Mouse (Mus musculus): ENCODE measurements at regions not wholly inside any gene's neighbourhood (a gene's known extent, or its start where the extent isn't known, plus 50 kb on each side); places are given as distances from the start of the nearest gene placed in this dataset.

DNA sequence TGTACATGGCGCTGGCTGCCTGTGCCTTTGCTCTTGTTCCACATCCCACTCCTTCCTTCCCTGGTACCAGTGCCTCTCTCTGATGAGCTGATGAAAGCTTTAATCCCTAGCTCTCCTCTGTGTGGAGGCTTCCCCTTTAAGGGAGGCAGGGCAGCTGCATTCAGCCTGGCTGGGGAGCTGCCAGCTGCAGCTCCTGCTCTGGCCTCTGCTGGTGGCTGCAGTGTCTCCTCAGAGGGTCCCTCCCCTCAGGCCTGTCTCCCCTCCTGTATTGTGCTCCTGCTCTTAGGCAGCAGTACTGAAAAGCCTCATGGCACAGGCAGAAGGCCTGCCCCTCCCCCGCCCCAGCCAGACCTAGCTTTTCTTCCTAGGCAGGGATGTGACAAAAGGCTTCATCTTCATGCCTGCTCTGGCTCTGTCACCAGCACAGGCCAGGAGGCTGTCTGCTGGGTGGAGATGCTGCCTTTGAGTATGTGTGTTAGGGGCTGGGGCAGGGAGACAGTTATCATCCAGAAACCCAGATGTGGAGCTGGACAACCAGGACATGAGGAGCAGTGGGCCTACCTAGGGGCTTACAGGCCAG lies 97.7 kb upstream of the Zcchc13 start:
- DNase-seq (ENCODE audit: low spot score in 2 of 2) = peak; percentile 28 to 44

DNA sequence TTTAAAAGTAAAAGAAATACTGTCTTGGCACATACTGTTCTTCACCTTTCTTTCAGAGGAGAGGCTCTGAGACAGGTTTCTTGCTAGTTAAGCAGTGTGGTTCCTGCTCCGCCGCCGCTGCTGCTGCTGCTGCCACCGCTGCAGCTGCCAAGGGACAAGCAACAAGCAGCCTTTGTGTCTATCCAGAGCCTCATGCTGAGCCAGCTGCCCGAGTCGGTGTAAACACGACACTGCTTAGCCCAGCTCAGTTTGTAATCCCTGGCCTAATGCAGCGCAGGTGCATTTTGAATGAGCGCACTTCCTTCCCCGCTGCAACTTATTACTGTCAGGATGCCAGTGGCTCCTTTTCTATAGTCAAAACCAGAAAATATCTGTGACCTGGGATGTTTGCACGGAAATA lies 97.1 kb upstream of the Zcchc13 start:
- peak; percentile 28 to 38 for DNase-seq (ENCODE audit: low spot score in 2 of 2)

DNA sequence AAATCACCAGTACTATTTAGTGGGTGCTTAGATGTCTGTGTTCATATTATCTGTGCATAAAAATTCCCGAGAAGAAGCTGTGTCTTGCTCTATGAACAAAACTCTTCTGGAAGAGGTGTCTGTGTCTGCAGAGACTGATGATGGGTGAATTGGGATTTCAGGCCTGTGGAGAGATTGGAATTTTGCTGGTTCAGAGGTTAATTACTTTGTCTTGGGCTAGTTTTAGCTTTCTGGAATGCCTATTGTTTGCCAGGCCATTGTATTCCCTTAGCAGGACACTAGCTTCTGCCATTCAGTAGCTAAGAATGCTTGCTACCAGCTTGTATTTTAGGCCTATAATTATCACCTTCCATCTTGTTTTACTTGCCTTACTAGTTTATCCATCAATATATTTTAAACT lies 96.6 kb upstream of the Zcchc13 start:
- DNase-seq (ENCODE audit: low spot score in 2 of 2) = no peak

DNA sequence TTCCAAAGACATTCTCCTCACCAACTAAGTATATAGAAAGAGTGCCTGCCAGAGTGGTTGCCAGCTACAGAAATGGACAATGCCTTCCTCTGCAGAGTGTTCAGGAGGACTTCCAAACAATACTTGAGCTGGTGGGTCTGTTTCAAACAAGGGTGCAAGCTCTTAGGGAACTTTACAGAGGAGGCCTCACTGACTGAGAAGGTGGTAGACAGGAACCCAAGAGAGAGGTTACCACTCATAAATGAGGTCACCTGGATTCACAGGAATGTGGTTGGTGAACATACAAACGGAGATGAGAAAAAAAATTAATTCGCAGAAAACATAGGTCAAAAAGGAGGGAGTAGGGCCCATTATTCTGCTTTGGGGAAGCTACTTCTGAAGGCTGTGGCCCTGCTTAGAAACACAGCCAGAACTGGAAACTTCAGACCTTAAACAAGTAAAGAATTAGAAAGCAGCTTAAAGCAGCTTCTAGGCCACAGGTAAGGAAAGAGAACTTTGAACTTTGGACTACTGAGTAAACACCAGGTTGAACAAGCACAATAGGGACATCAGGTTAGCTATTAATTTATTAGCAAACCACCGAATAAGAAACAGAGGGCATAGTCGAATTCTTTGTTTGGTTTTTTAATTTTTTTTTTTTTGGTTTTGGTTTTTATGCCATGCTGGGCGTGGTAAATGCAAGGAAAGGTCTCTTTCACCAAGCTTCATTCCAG lies 83.7 kb upstream of the Zcchc13 start:
- DNase-seq (ENCODE audit: low spot score in 2 of 2) = no peak

GRCm38 (mm10) chrX:103551304-103551703 lies 79.1 kb upstream of the Zcchc13 start:
- DNase-seq (ENCODE audit: low spot score in 2 of 2) = peak; percentile 51 to 63

DNA sequence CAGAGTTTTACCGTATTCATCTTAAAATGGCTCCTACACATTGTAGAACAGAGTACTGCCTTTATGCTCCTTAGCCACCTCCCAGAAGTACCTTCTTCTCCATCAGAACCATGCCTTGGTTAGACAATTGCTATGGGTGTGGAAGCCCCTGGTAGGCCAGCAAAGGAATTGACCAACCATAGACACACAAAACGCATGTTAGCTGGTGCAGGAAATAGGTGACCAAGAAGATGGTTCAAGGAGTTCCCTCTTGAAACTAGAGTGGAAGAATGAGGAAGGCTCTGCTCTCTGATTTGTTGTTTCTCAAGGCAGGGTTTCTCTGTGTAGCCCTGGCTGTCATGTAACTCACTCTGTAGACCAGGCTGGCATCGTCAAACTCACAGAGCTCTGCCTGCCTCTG lies 77.2 kb upstream of the Zcchc13 start:
- DNase-seq (ENCODE audit: low spot score in 2 of 2) = no peak

DNA sequence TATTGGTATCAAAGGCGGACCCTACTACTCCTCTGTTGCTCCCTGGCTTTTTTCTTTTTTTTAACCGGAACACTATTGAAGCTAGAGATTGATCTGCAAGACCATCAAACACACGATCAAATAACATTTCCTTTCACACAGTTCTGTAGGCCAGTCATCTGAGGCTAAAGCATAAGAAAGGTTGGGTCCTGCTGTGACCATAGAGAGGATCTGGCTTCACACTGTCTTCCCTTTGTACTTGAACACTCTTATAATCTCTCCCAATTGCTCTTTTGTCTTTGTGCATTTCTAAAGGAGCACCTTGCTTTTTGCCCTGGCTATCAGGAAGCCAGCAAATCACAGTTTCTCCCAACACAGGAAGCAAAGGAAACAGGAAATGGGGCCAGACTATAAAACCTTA lies 76.8 kb upstream of the Zcchc13 start:
- no peak for DNase-seq (ENCODE audit: low spot score in 2 of 2)

GRCm38 (mm10) chrX:103555041-103555986 lies 75.1 kb upstream of the Zcchc13 start:
- DNase-seq (ENCODE audit: low spot score in 2 of 2) = peak in 1 of 2 experiments; percentile 27

- no peak for DNase-seq (ENCODE audit: low spot score in 2 of 2)
Measured at GRCm38 (mm10) chrX:103556046-103556445, 74.3 kb upstream of the Zcchc13 start.

DNA sequence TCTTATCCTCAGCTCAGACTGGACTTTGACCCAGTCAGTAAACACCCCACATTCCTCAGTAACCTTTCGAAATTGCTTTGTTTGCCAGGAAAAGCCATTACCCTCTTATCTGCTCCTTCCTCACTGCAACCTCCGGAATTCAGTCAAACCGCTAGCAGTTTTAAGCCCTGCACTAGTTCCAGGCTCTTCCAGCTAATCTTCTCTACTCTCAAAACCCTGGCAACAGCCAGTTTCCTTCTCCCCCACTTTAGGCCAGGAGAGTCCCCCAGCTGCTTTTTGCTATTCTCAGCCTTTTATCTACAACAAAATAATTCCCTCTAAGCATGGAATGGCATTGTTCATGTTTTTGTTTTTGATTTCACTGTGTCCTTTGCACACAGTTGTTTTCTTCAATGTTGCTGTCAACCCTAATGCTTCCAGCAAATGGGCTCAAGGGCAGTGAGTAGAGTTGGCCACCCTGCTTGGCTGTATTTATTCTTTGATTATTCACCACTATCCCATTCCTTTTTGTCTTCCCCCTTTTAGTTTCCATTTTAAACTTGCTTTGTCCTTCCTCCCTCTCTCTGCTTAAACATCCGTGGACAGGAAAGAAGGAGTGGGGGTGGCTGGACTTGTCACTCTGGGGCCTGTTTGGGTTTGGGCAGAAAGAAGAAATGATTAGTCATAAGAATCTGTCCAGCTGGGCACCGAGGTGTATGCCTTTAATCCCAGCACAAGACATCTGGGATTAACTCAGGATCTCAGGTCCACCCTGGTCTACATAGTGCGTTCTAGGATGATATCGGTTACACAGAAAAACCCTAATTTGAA lies 73.5 kb upstream of the Zcchc13 start:
- no peak for DNase-seq (ENCODE audit: low spot score in 2 of 2)

- DNase-seq (ENCODE audit: low spot score in 2 of 2) = no peak
Measured at GRCm38 (mm10) chrX:103557496-103557895, 72.9 kb upstream of the Zcchc13 start.

- DNase-seq (ENCODE audit: low spot score in 2 of 2) = peak; percentile 84 to 87
Measured at GRCm38 (mm10) chrX:103563531-103564246, 66.7 kb upstream of the Zcchc13 start.

DNA sequence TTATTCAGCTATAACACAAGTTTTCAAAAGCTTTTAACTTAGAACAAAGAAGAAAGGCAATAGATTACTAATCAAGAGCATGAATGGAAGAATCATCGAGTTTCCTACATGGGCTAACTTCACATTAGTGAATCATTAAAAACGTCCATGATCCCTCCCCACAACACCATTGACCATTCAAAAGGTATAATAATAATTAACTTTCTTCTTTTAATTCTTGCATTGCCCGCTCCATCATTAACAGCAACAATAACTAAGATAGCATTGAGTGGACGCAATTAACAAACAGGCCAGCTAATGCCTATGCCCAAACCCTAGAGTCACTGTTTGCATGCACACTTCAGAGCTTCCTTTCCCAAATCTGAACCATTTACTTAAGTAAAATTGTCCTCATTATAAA lies 57.0 kb upstream of the Zcchc13 start:
- DNase-seq (ENCODE audit: low spot score in 2 of 2) = no peak

- no peak for DNase-seq (ENCODE audit: low spot score in 2 of 2)
Measured at GRCm38 (mm10) chrX:103579484-103579883, 50.9 kb upstream of the Zcchc13 start.

Small RNAs in the stretch of these regions (microRNA-seq; reads per million reads assigned to microRNA genes)
- 0 reads per million in 2 experiments for gene Mir374b
- 0 reads per million in 2 experiments for gene Mir374c
- gene Mir421 = 507 to 607 reads per million in 2 experiments
